Mouse (Mus musculus): ENCODE measurements at regions not wholly inside any gene's neighbourhood (a gene's known extent, or its start where the extent isn't known, plus 50 kb on each side); places are given as distances from the start of the nearest gene placed in this dataset.

GRCm38 (mm10) chr10:43777612-43778600 is 123.6 kb downstream of the Qrsl1 start:
- DNase-seq (ENCODE audit: low spot score in 2 of 2): peak; percentile 44 to 62

GRCm38 (mm10) chr10:43780571-43780970 is 121.0 kb downstream of the Qrsl1 start:
- no peak for DNase-seq (ENCODE audit: low spot score in 2 of 2)

- DNase-seq (ENCODE audit: low spot score in 2 of 2): no peak
These were observed 118.2 kb downstream of the Qrsl1 start for GRCm38 (mm10) chr10:43783304-43783703.

- no peak for DNase-seq (ENCODE audit: low spot score in 2 of 2)
These were observed 110.8 kb downstream of the Qrsl1 start for GRCm38 (mm10) chr10:43790780-43791179.

- no peak for DNase-seq (ENCODE audit: low spot score in 2 of 2)
These were observed 110.0 kb downstream of the Qrsl1 start for GRCm38 (mm10) chr10:43791525-43792021.

GRCm38 (mm10) chr10:43792618-43793017 is 108.9 kb downstream of the Qrsl1 start:
- no peak for DNase-seq (ENCODE audit: low spot score in 2 of 2)

GRCm38 (mm10) chr10:43794587-43794986 is 107.0 kb downstream of the Qrsl1 start:
- no peak for DNase-seq (ENCODE audit: low spot score in 2 of 2)

GRCm38 (mm10) chr10:43800077-43800476 is 101.5 kb downstream of the Qrsl1 start:
- no peak for DNase-seq (ENCODE audit: low spot score in 2 of 2)

GRCm38 (mm10) chr10:43815291-43815690 is 86.3 kb downstream of the Qrsl1 start:
- DNase-seq (ENCODE audit: low spot score in 2 of 2): no peak

GRCm38 (mm10) chr10:43817522-43818198 is 83.9 kb downstream of the Qrsl1 start:
- DNase-seq (ENCODE audit: low spot score in 2 of 2): no peak

GRCm38 (mm10) chr10:43818623-43819022 is 82.9 kb downstream of the Qrsl1 start:
- no peak for DNase-seq (ENCODE audit: low spot score in 2 of 2)

- no peak for DNase-seq (ENCODE audit: low spot score in 2 of 2)
These were observed 82.1 kb downstream of the Qrsl1 start for GRCm38 (mm10) chr10:43819434-43819833.

- DNase-seq (ENCODE audit: low spot score in 2 of 2): no peak
These were observed 78.9 kb downstream of the Qrsl1 start for GRCm38 (mm10) chr10:43822615-43823014.

GRCm38 (mm10) chr10:43824009-43824408 is 77.5 kb downstream of the Qrsl1 start:
- no peak for DNase-seq (ENCODE audit: low spot score in 2 of 2)
